Mouse (Mus musculus): ENCODE measurements at regions not wholly inside any gene's neighbourhood (a gene's known extent, or its start where the extent isn't known, plus 50 kb on each side); places are given as distances from the start of the nearest gene placed in this dataset.

DNA sequence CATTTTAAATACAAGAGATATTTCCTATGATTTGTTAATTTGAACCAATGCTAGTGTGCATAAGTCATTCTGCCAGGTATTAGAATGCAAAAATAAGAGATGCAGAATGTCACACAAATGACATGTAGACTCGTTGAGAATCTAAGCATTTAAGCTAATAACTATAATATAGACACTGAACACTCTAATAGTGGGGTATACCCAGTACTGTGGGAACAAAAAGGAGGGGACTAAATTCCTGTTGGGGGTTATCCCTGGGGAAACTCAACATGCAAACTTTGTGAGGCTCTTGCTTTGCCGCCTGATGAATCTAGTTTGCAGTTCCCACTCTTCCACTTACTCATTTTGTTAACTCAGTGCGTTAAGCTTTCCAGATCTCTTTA, 154.0 kb upstream of the Tnc start:
- TF ChIP-seq CTCF (IDR thresholded peaks at IDR 0.05; ENCODE audit: low read depth) (no peak), EP300 (IDR thresholded peaks at IDR 0.05; ENCODE audit: low read depth) (no peak)

All from liver, postnatal 0 days (tissue).